Comparison of ENCODE assay signal across 8 mouse cellular contexts in genomic region chr17:56255863-56256238, GRCm38 (mm10). TPM values are rescaled to one million over a fixed set of nuclear protein-coding genes. Genes with fewer than 3 reads are reported as not detected.
DNase-seq lines count a peak whose midpoint lies in the region; ATAC-seq lines count a peak whose summit lies in the region.

No protein-coding gene starts in this region.

- H3K9ac ChIP-seq in lung, embryonic 16.5 days (ENCODE audit: low read length) = peak overlapping the region; percentile 65

- peak overlapping the region; percentile 90 for H3K4me2 ChIP-seq in lung, embryonic 16.5 days (ENCODE audit: low read depth, low read length)

- peak overlapping the region; percentile 97 for H3K27ac ChIP-seq in lung, embryonic 16.5 days (ENCODE audit: low read length)

- peaks cover 15% of the 10 kb centered on the region; the same call in 1 of the 2 replicates for H3K36me3 ChIP-seq in lung, embryonic 16.5 days (ENCODE audit: control insufficient read depth, insufficient read depth, low read length)

- WGBS in lung, embryonic 16.5 days = under 1% methylated on average over 32 of the region's 32 CpGs

- peaks cover 31% of the 10 kb centered on the region for H3K4me1 ChIP-seq in lung, embryonic 16.5 days (replicated peaks; ENCODE audit: control insufficient read depth, insufficient read depth, low read length)

- peak; percentile 84 for ATAC-seq in hematopoietic stem cell, adult 5-6 weeks (replicated peaks in 1 of 2; ENCODE audit: insufficient read depth in 1 of 2, low FRiP score in 2 of 2, low TSS enrichment in 1 of 2, low read depth in 1 of 2, poor library complexity in 2 of 2, severe bottlenecking in 2 of 2)
- peak; percentile 94 for ATAC-seq in lung, embryonic 16.5 days (ENCODE audit: low read depth)

- peak overlapping the region; percentile 75 for H3K4me3 ChIP-seq in lung, embryonic 16.5 days (ENCODE audit: low read length)

- H3K9me3 ChIP-seq in lung, embryonic 16.5 days (ENCODE audit: control insufficient read depth, low read length) = no peaks in the 10 kb centered on the region

- H3K27me3 ChIP-seq in lung, embryonic 16.5 days (ENCODE audit: control insufficient read depth, insufficient read depth, low read depth, low read length) = no peaks in the 10 kb centered on the region

- DNase-seq in MEL-GATA-1-ER (ENCODE audit: extremely low read depth, low read depth) = peak; percentile 96
- peak; percentile 98 for DNase-seq in cerebellum, adult 8-10 months
- peak; percentile 98 for DNase-seq in forelimb bud, embryonic 11.5 days (ENCODE audit: low read depth, low spot score)
- DNase-seq in layer of hippocampus, adult 9-10 months (ENCODE audit: low spot score) = peak; percentile 98
- peak; percentile 91 for DNase-seq in ovary, postnatal 10 days (ENCODE audit: low spot score)
- DNase-seq in thymus, postnatal 10 days (ENCODE audit: low spot score in 2 of 2) = peak; percentile 96 to 100

RNA-seq across cellular contexts. Expression of gene Fem1a, which starts 0.8 kb away (rescaled TPM):
- total RNA-seq in hematopoietic stem cell, adult 5-6 weeks (2017) = 16.4 and 17.1 TPM in 2 replicates
- 11.0 and 12.1 TPM in 2 replicates for polyA plus RNA-seq in lung, embryonic 16.5 days (2015; fragmentation: Nextera tagmentation; extraction: Ambion mirVana)

RNA-seq across cellular contexts. Expression of gene Ticam1, which starts 20.7 kb away (rescaled TPM):
- total RNA-seq in hematopoietic stem cell, adult 5-6 weeks (2017) = 3.5 and 6.1 TPM in 2 replicates
- polyA plus RNA-seq in lung, embryonic 16.5 days (2015; fragmentation: Nextera tagmentation; extraction: Ambion mirVana) = 5.5 and 5.7 TPM in 2 replicates

RNA-seq across cellular contexts. Expression of gene Plin3, which starts 36.8 kb away (rescaled TPM):
- total RNA-seq in hematopoietic stem cell, adult 5-6 weeks (2017) = 17.1 and 23.8 TPM in 2 replicates
- polyA plus RNA-seq in lung, embryonic 16.5 days (2015; fragmentation: Nextera tagmentation; extraction: Ambion mirVana) = 87.5 and 90.2 TPM in 2 replicates

RNA-seq across cellular contexts. Expression of gene Dpp9, which starts 37.1 kb away (rescaled TPM):
- total RNA-seq in hematopoietic stem cell, adult 5-6 weeks (2017) = 9.7 TPM in 2 replicates
- polyA plus RNA-seq in lung, embryonic 16.5 days (2015; fragmentation: Nextera tagmentation; extraction: Ambion mirVana) = 38.7 and 41.4 TPM in 2 replicates

RNA-seq across cellular contexts. Expression of gene Arrdc5, which starts 44.2 kb away (rescaled TPM):
- not detected in 2 replicates for total RNA-seq in hematopoietic stem cell, adult 5-6 weeks (2017)
- not detected in 2 replicates for polyA plus RNA-seq in lung, embryonic 16.5 days (2015; fragmentation: Nextera tagmentation; extraction: Ambion mirVana)

Comparison
In these comparisons a context has a peak if more than half of its experiments do, and no peak if none do; other contexts are left out.
1. Peak in every context shown above with its lines: DNase-seq, ATAC-seq, H3K4me3 ChIP-seq and H3K27ac ChIP-seq.